Mouse (Mus musculus): ENCODE data around the gene Cngb1.
A peak's percentile ranks its signal among the peaks of the same experiment; 100 is the strongest.

The Cngb1 gene

DNA sequence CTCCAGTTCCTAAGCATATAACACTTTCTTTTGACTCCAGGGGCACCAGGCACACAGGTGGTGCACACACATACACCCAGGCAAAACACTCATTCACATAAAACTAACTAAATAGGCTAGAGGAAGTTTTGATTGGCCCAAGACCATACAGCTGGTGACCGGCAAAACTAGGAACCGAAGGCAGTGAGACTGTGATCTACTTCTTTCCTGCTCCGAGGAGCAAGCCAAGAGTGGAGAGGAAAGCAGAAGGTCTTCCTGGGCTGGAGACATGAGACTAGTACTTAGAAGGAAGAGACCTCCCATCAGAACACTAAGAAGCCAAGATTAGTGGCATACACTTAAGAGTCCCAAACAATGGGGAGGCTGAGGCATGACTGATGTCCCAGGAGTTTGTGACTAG lies 16.8 kb upstream of the Cngb1 start:
- no peak for DNase-seq (ENCODE audit: low spot score)

GRCm38 (mm10) chr8:95320224-95321139 lies 14.1 kb upstream of the Cngb1 start:
- DNase-seq (ENCODE audit: low spot score): peak; percentile 73

- DNase-seq (ENCODE audit: low spot score): no peak
Measured at GRCm38 (mm10) chr8:95315350-95315749, 9.0 kb upstream of the Cngb1 start.

DNA sequence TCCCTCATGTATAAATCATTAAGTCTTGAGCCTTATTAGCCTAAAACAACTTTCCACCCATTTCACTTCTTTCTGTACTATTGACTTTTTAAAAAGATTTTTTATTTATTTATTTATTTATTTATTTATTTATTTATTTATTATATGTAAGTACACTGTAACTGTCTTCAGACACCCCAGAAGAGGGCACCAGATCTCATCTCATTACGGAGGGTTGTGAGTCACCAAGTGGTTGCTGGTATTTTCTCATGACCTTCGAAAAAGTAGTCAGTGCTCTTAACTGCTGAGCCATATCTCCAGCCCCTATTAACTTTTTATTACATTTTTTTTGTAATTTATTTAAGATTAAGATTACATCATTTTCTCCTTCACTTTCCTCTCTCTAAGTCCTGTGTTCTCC lies 8.3 kb upstream of the Cngb1 start:
- no peak for DNase-seq (ENCODE audit: low spot score)

GRCm38 (mm10) chr8:95313857-95314256 lies 7.5 kb upstream of the Cngb1 start:
- DNase-seq (ENCODE audit: low spot score): no peak

DNA sequence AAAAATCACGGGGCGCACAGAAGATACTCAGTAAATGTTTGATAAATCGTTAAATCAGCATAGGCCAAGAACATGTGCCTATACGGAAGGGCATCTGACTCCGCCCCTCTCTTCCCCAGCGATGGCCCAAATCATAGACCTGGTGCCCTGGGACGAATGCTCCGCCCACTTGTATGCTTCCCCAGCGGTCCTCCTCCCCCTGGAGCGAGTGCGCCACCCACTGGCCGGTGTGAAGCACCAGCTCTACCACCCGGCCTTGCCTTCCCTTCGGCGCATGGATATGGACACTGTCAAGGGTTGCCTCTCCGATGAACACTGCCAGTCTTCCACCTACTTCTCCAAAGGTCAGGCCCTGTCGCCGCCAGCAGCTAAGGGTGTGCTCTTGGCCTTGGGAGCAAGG lies 6.5 kb upstream of the Cngb1 start:
- no peak for DNase-seq (ENCODE audit: low spot score)

DNA sequence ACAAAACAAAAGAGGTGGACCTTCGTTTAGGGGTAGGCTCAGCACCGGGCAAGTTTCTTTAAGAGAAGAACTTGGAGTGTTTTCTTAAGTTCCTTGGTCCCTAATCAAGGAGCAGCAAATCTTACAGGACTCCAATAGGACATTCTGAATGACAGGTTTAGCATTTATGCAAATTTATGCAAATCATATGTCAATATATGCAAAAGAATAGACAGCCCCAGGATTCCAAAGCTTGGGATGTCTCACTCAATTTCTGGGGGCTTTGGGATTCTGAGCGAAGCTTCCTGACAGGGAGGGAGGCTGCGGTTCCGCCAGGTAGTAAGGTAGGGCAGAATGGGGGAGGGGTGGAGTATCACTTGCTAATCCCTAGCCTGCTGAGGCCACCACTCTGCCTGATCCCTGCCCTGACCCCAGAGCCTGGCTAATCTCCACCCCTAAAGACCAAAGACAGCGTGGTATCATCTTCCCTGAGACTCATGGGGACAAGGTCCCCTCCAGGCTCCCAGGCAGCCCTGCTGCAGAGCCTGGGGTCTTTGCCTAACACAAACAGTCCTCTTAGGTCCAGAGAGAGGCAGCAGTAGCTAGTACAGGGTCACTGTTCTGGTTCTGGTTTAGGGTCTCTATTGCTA lies 4.1 kb upstream of the Cngb1 start, which contains the start of gene Tepp:
Gene Tepp, plus strand, starts transcription at position 225 of the 629 bp plus-strand sequence.
- no peak for DNase-seq (ENCODE audit: low spot score)

- no peak for DNase-seq (ENCODE audit: low spot score)
Measured at GRCm38 (mm10) chr8:95305526-95305925, 859 bp downstream of the Cngb1 start.

DNA sequence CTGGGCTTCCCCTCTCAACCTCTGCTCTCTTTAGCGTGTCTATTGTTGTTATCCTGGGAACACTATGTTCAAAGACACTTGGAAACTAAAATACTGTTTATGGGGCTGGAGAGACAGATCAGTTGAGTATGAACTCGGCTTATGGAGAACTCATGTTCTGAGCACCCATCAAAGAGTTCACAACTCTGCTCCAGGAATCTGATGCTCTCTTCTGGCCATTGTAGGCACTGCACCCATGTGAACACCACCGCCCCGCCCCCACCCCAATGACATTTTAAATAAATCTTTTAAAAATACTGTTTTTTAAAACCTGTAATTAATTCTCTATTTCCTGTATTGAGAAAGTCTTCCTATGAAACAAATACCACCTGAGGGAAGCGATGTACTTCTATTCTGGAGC lies 4.0 kb downstream of the Cngb1 start:
- DNase-seq (ENCODE audit: low spot score): no peak

DNA sequence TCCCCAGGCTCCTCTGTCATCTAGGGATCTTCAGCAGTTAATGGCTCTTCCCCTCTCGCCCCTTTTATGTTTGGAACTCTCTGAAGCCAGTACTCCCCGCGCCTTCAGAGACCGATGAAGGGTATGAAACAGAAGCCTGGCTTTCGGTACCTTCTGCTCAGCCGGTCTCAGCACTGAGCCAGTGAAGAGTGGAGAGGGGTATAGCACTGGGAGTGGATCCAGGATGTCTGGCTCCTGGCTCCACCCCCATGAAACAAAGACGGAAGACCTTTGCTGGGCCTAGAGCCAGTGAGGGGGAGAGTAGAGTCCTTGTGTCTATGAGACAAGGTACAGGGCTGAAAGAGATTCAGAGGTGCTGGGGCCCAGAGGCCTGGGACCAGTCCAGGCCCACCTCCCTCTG lies 12.5 kb downstream of the Cngb1 start:
- no peak for DNase-seq (ENCODE audit: low spot score)

- peak; percentile 53 for DNase-seq (ENCODE audit: low spot score)
Measured at GRCm38 (mm10) chr8:95293172-95293571, 13.2 kb downstream of the Cngb1 start.

DNA sequence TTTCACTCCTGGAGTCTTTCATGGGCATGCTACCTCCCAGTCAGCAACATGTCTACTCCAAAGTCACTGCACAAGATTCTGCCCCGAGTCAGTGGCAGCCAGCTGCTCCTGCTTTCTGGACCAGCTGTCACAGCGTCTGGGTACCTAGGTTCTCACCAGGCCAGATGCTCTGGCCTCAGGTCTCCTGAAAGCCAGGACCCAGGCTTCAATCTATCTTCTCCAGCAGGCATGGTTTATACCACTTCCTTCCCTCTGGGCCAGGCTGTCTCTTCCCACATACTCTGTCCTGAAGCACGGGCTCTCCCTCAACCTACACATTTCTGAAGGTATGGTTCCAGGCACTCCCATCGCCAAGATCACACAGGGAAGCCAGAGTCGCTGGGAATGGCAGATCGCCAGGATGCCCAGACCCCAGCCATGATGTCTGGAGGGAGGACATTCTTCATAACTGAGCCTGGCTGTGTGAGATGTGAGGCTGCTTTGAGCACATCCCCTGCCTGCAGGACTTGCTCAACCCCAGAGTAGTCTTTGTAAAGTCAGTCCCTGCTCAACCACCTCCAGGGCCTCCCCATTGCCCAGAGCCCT lies 17.2 kb downstream of the Cngb1 start:
- no peak for DNase-seq (ENCODE audit: low spot score)

GRCm38 (mm10) chr8:95281493-95281892 lies 24.9 kb downstream of the Cngb1 start:
- DNase-seq (ENCODE audit: low spot score): no peak

DNA sequence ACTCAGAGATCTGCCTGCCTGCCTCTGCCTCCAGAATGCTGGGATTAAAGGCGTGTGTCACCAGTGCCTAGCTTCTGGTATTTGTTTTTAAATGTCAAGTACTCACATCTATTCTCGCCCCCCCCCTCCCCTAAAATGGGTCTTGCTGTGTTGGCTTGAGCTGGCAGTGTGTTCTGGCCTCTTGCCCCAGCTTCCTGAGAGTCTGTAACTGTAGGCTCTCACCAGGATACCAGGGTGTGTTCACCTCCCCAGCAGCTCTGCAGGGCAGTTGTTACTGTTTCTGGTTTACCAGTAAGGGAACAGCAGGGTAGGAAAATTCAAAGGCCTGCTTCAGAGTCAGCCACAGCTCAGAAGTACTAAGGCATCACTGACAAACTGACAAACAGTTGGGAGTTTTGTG lies 33.5 kb downstream of the Cngb1 start:
- DNase-seq (ENCODE audit: low spot score): no peak

- DNase-seq (ENCODE audit: low spot score): no peak
Measured at GRCm38 (mm10) chr8:95271841-95272240, 34.5 kb downstream of the Cngb1 start.

DNA sequence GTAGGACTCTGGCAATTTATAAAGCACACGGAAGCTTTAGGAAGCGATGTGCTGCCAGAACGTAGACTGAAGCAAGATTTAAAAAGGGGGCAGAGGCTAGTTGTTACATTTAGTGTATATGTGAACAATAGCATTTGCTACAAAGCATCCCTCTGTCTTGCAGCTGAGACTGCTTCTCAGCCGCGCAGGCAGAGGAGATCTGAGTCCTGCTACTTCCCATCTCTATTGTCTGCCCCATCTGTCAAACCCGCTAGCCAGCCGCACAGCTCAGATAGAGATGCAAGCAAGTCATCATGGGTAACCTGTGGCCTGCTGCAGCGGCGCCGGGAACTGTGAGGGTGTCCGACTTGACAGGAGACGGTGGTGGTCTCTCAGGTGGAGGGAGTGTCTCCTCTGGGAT lies 35.9 kb downstream of the Cngb1 start:
- no peak for DNase-seq (ENCODE audit: low spot score)

DNA sequence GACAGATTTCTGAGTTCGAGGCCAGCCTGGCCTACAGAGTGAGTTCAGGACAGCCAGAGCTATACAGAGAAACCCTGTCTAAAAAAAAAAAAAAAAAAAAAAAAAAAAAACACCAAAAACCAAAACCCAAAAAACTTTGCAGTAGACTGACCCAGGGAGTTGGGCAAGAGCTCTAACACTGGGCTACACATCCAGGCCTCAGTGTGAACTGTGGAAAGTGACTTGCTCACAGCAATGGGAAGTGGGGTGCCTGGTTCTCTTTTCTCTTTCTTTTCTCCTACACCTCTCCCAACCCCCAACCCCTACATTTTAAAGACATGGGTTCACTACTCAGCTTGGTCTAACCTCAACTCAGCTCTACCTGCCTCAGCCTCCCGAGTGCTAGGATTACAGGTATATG lies 44.2 kb downstream of the Cngb1 start:
- DNase-seq (ENCODE audit: low spot score): no peak

DNA sequence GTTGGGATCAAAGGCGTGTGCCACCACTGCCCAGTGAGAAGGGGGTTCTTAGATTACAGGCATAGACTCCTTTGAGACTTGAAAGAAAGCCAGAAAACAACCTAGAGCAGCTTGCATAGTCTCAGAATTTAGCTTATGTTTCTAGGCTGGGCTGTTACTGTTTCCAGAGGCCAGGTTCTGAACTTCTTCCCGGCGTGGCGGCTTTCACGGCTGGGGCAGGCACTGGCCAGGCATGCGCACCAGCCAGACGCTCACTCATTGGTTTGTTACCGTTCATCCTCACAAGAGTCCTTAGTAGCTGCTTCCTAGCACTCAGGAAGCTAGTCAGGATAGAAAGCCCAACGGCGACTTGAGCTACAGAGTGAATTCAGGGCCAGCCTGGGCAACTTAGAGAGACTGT lies 50.8 kb downstream of the Cngb1 start:
- DNase-seq (ENCODE audit: low spot score): no peak

DNA sequence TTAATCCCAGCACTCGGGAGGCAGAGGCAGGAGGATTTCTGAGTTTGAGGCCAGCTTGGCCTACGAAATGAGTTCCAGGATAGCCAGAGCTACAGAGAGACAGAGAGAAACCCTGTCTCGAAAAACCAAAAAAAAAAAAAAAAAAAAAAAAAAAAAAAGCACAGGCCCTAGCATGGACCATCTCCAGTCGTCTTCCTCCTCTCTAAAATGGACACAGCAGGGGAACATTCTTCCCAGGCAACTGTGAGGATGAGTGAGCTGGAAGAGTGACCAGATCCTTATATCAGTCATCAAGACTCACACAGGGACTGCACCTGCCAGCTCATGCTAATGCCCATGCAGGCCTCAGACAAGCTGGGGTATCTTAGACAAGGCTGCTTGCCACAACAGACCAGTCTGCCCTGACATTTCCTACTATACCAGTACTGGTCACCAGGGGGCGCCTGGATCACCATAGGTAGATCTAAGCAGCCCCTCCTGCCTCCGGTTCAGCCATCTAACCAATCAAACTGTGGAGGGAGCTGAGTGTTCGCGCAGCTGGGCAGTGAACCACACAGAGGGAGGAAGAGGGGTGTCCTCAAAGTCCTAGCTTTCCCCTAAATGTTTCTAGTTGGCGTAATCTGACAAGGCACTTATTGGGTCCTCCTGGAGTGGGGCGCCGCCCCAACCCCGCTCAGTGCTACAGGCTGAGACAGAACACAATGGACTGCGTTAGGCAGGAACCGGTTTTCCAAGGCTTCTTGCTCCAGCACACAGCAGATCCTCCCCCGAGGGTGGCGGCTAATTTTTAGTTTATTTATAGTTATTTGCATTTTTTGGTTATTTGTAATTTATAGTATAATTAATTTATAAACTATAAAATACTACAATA lies 51.6 kb downstream of the Cngb1 start:
- peak; percentile 96 for DNase-seq (ENCODE audit: low spot score)

DNA sequence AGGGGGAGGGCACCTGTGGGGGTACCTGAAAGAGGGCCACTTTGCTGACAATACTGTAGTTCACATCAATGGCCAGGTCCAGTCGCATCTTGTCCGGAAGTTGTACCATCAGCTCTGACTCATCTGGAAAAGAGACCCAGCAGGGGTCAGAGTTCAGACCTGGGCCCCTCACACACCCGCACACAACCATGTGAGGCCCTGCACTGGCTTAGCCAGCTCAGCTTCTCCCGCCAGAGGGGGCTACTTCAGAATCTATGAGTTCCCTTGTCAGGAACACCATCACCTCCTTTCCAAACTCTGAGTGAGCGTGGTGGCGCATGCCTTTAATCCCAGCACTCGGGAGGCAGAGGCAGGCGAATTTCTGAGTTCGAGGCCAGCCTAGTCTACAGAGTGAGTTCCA lies 54.3 kb downstream of the Cngb1 start:
- no peak for DNase-seq (ENCODE audit: low spot score)

DNA sequence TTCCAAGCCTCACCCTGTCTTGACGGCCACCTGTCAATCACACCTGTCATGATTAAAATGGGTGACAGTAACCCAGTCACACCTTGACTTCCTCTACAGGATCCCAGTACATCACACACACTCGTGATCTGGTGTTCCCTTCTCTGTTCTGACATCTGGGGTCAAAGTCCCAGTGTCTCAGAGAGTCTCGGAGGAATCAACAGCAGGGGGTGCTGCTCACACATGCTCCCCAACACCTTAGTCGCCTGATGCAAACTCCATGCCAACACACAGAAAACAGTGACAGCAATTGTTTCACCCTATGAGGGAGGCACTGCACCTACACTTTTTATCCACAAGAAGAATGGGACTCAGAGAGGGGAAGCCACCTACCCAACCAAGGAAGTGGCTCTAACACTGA lies 56.5 kb downstream of the Cngb1 start:
- no peak for DNase-seq (ENCODE audit: low spot score)

DNA sequence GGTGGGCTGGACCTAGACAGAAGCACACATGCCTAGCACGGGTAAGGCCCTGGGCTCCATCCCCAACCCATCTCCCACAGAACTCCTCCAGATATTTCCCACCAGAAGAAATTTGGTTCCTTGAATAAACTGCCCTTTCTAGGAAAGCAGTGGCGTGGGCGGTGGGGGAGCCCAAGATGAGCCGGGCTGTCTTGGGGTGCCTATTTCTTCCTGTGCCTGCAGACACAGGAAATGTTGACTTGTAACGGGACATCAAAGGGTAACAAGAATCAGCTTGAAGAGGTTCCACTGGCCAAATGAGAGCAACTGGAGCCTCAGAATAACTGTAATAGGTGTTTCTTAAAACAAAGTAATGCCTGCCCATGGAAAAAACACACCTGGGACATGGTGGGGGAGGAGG lies 59.1 kb downstream of the Cngb1 start:
- no peak for DNase-seq (ENCODE audit: low spot score)

Data from urinary bladder, postnatal 25 days (tissue).